Mouse (Mus musculus) MEL (cell line): ENCODE results near the gene Foxb1.

Experiments used
- BHLHE40 ChIP-seq: IDR thresholded peaks from 2 replicates; pipeline ENCODE4 v1.6.1; 2012; ENCODE audit warnings: low read depth, mild to moderate bottlenecking, inconsistent platforms, low read length, improper control_type of control experiment, borderline replicate concordance
- CTCF ChIP-seq, 3 experiments: IDR thresholded peaks in 2 of 3; conservative IDR thresholded peaks in 1 of 3; 2 replicates each; pipeline ENCODE4 v1.5.1; 2011 to 2012; ENCODE audit warnings: low read length in 3 of 3, low read depth in 2 of 3, mild to moderate bottlenecking in 2 of 3, improper control_type of control experiment in 1 of 3, inconsistent platforms in 1 of 3, mixed read lengths in 1 of 3, moderate library complexity in 1 of 3; ENCODE audit not compliant: control insufficient read depth in 1 of 3, insufficient read depth in 1 of 3, poor library complexity in 1 of 3, severe bottlenecking in 1 of 3
- E2F4 ChIP-seq: IDR thresholded peaks from 2 replicates; pipeline ENCODE4 v1.6.1; 2011; ENCODE audit warnings: low read depth, low read length, improper control_type of control experiment, borderline replicate concordance
- EP300 ChIP-seq, 2 experiments: IDR thresholded peaks; 2 replicates each; pipeline ENCODE4 v1.6.1; 2011; ENCODE audit warnings: improper control_type of control experiment in 2 of 2, low read length in 2 of 2, low read depth in 1 of 2, mild to moderate bottlenecking in 1 of 2
- MYC ChIP-seq: IDR thresholded peaks from 2 replicates; pipeline ENCODE4 v1.6.1; 2011; ENCODE audit warnings: low read depth, mild to moderate bottlenecking, low read length, improper control_type of control experiment, moderate library complexity
- NRF1 ChIP-seq: IDR thresholded peaks from 2 replicates; pipeline ENCODE4 v1.6.1; 2014; ENCODE audit warnings: low read depth, mild to moderate bottlenecking, inconsistent platforms, low read length, improper control_type of control experiment, moderate library complexity; ENCODE audit not compliant: poor library complexity, insufficient read depth, severe bottlenecking
- POLR2A ChIP-seq, 2 experiments: IDR thresholded peaks; 2 replicates each; pipeline ENCODE4 v1.6.1; 2011 to 2012; ENCODE audit warnings: low read length in 2 of 2, mild to moderate bottlenecking in 2 of 2, control low read depth in 1 of 2, improper control_type of control experiment in 1 of 2, low read depth in 1 of 2, moderate library complexity in 1 of 2; ENCODE audit not compliant: control insufficient read depth in 1 of 2, insufficient read depth in 1 of 2, poor library complexity in 1 of 2
- TAL1 ChIP-seq: IDR thresholded peaks from 2 replicates; pipeline ENCODE4 v1.6.1; 2012; ENCODE audit warnings: mild to moderate bottlenecking, inconsistent platforms, low read length, moderate library complexity, mixed read lengths

- no peak for TF ChIP-seq CTCF (IDR thresholded peaks at IDR 0.05 in 2 of 3, conservative IDR thresholded peaks at IDR 0.05 in 1 of 3; ENCODE audit: control insufficient read depth in 1 of 3, insufficient read depth in 1 of 3, low read depth in 2 of 3, low read length in 3 of 3, poor library complexity in 1 of 3, severe bottlenecking in 1 of 3)
- TF ChIP-seq POLR2A (IDR thresholded peaks at IDR 0.05; ENCODE audit: control insufficient read depth in 1 of 2, insufficient read depth in 1 of 2, low read depth in 1 of 2, low read length in 2 of 2, poor library complexity in 1 of 2) = no peak
- no peak for TF ChIP-seq EP300 (IDR thresholded peaks at IDR 0.05; ENCODE audit: low read depth in 1 of 2, low read length in 2 of 2)
- TF ChIP-seq MYC = no peak
- TF ChIP-seq E2F4 = no peak
- TF ChIP-seq NRF1 = no peak
- no peak for TF ChIP-seq BHLHE40
- no peak for TF ChIP-seq TAL1
These were observed 6.0 kb downstream of the Foxb1 start for GRCm38 (mm10) chr9:69754712-69755111.
